Mouse (Mus musculus) myocyte (in vitro differentiated cells): ENCODE results near the gene Tnfrsf9.

Source experiments
- CEBPB ChIP-seq: IDR thresholded peaks from 2 replicates; pipeline ENCODE4 v1.6.1; 2011; ENCODE audit warnings: mild to moderate bottlenecking, moderate library complexity; ENCODE audit not compliant: poor library complexity, insufficient read depth, severe bottlenecking
- E2F4 ChIP-seq: IDR thresholded peaks from one replicate; pipeline ENCODE4 v1.6.1; 2011; ENCODE audit warnings: mild to moderate bottlenecking, control low read depth, moderate library complexity; ENCODE audit not compliant: insufficient read depth
- MAX ChIP-seq: IDR thresholded peaks from one replicate; pipeline ENCODE4 v1.6.1; 2011; ENCODE audit warnings: low read depth, mild to moderate bottlenecking, control low read depth
- MYOD1 ChIP-seq, 3 experiments: IDR thresholded peaks; one replicate each; pipeline ENCODE4 v1.6.1; 2011; ENCODE audit warnings: control low read depth in 2 of 3, low read depth in 2 of 3, mild to moderate bottlenecking in 2 of 3, moderate library complexity in 1 of 3; ENCODE audit not compliant: insufficient read length in 2 of 3, control insufficient read depth in 1 of 3
- MYOG ChIP-seq, 3 experiments: IDR thresholded peaks; one replicate each; pipeline ENCODE4 v1.6.1; 2011; ENCODE audit warnings: control low read depth in 2 of 3, low read depth in 2 of 3, mild to moderate bottlenecking in 2 of 3; ENCODE audit not compliant: insufficient read length in 2 of 3, control insufficient read depth in 1 of 3, insufficient read depth in 1 of 3
- POLR2A ChIP-seq: IDR thresholded peaks from one replicate; pipeline ENCODE4 v1.6.1; 2011; ENCODE audit warnings: low read depth, mild to moderate bottlenecking, control low read depth, moderate library complexity; ENCODE audit not compliant: insufficient read length
- POLR2AphosphoS2 ChIP-seq: IDR thresholded peaks from one replicate; pipeline ENCODE4 v1.6.1; 2011; ENCODE audit warnings: low read depth, control low read depth; ENCODE audit not compliant: insufficient read length
- REST ChIP-seq: IDR thresholded peaks from one replicate; pipeline ENCODE4 v1.6.1; 2011; ENCODE audit warnings: mild to moderate bottlenecking, control low read depth, moderate library complexity; ENCODE audit not compliant: insufficient read depth, insufficient read length
- SRF ChIP-seq: IDR thresholded peaks from one replicate; pipeline ENCODE4 v1.6.1; 2011; ENCODE audit warnings: low read depth; ENCODE audit not compliant: control insufficient read depth, insufficient read length
- TCF12 ChIP-seq: IDR thresholded peaks from one replicate; pipeline ENCODE4 v1.6.1; 2011; ENCODE audit warnings: mild to moderate bottlenecking, control low read depth; ENCODE audit not compliant: poor library complexity, insufficient read depth, severe bottlenecking
- TCF3 ChIP-seq: IDR thresholded peaks from one replicate; pipeline ENCODE4 v1.6.1; 2011; ENCODE audit warnings: low read depth, control low read depth; ENCODE audit not compliant: insufficient read length
- USF1 ChIP-seq: IDR thresholded peaks from one replicate; pipeline ENCODE4 v1.6.1; 2011; ENCODE audit warnings: low read depth, mild to moderate bottlenecking, control low read depth, moderate library complexity

GRCm38 (mm10) chr4:150907099-150907498 is 7.3 kb upstream of the Tnfrsf9 start:
- no peak for TF ChIP-seq CEBPB
- no peak for TF ChIP-seq POLR2A
- TF ChIP-seq POLR2AphosphoS2 = no peak
- TF ChIP-seq TCF3 = no peak
- no peak for TF ChIP-seq MYOD1 (IDR thresholded peaks at IDR 0.05; ENCODE audit: control insufficient read depth in 1 of 3, insufficient read length in 2 of 3, low read depth in 2 of 3)
- no peak for TF ChIP-seq USF1
- TF ChIP-seq TCF12 = no peak
- TF ChIP-seq MYOG (IDR thresholded peaks at IDR 0.05; ENCODE audit: control insufficient read depth in 1 of 3, insufficient read depth in 1 of 3, insufficient read length in 2 of 3, low read depth in 2 of 3) = no peak
- no peak for TF ChIP-seq REST
- TF ChIP-seq MAX = no peak
- no peak for TF ChIP-seq E2F4
- no peak for TF ChIP-seq SRF
